Mouse (Mus musculus) heart, postnatal 0 days (tissue): ENCODE data around the gene Nr6a1.

Experiments
- CTCF ChIP-seq: IDR thresholded peaks from 2 replicates; pipeline ENCODE4 v1.5.1; 2016; ENCODE audit warnings: antibody characterized with exemption, control low read depth, low read depth
- EP300 ChIP-seq: IDR thresholded peaks from 2 replicates; pipeline ENCODE4 v1.6.1; 2016; ENCODE audit warnings: antibody characterized with exemption, low read depth

GRCm38 (mm10) chr2:38973223-38973622 lies 45.7 kb upstream of the Nr6a1 start:
- TF ChIP-seq EP300, result no peak
- no peak for TF ChIP-seq CTCF
